Mouse (Mus musculus) hindbrain, embryonic 16.5 days (tissue): ENCODE data around the gene Exph5. TPM values are rescaled to one million over a fixed set of nuclear protein-coding genes. Genes with fewer than 3 reads are reported as not detected.
A peak's percentile ranks its signal among the peaks of the same experiment; 100 is the strongest.

ENCODE experiments used
- ATAC-seq: fragments of 200-750 bp; cut with Nextera tagmentation; 2 replicates; pipeline ENCODE4 v1.8.0; 2017; ENCODE audit warnings: moderate TSS enrichment, moderate library complexity
- H3K27ac ChIP-seq: fragments of 300-500 bp; sonication (generic); 2 replicates; pipeline ENCODE4 v1.5.1; 2014; ENCODE audit warnings: low read depth, mild to moderate bottlenecking, control low read depth, low read length, moderate library complexity
- H3K27me3 ChIP-seq: fragments of 300-500 bp; sonication (generic); replicated peaks from 2 replicates; pipeline ENCODE4 v1.6.1; 2014; ENCODE audit warnings: low read length; ENCODE audit not compliant: control insufficient read depth, insufficient read depth
- H3K36me3 ChIP-seq: fragments of 300-500 bp; sonication (generic); 2 replicates; pipeline ENCODE4 v1.6.1; 2014; ENCODE audit warnings: mild to moderate bottlenecking, low read length, moderate library complexity, mixed read lengths; ENCODE audit not compliant: control insufficient read depth, insufficient read depth
- H3K4me1 ChIP-seq: fragments of 300-500 bp; sonication (generic); 2 replicates; pipeline ENCODE4 v1.6.1; 2014; ENCODE audit warnings: low read depth, low read length; ENCODE audit not compliant: control insufficient read depth, insufficient read depth
- H3K4me2 ChIP-seq: fragments of 300-500 bp; sonication (generic); 2 replicates; pipeline ENCODE4 v1.6.1; 2014; ENCODE audit warnings: mild to moderate bottlenecking, low read length, control low read depth, moderate library complexity
- H3K4me3 ChIP-seq: fragments of 300-500 bp; sonication (generic); 2 replicates; pipeline ENCODE4 v1.5.1; 2014; ENCODE audit warnings: mild to moderate bottlenecking, low read length, control low read depth, moderate library complexity
- H3K9ac ChIP-seq: fragments of 300-500 bp; sonication (generic); 2 replicates; pipeline ENCODE4 v1.6.1; 2014; ENCODE audit warnings: low read depth, mild to moderate bottlenecking, control low read depth, low read length, moderate library complexity
- H3K9me3 ChIP-seq: fragments of 300-500 bp; sonication (generic); 2 replicates; pipeline ENCODE4 v1.6.1; 2014; ENCODE audit warnings: mild to moderate bottlenecking, low read length, moderate library complexity; ENCODE audit not compliant: control insufficient read depth
- WGBS: fragments of 180-500 bp; shearing (Covaris S2); extraction: QIAGEN DNeasy Blood & Tissue Kit; methylation state at CpG from one replicate; pipeline ENCODE4 v1.1.7; 2014; 5-methylcytosine and 5-hydroxymethylcytosine counted together
- polyA plus RNA-seq: library from polyadenylated mRNA; unstranded; fragments of >200 nt; fragmentation: Nextera tagmentation; extraction: Ambion mirVana; gene quantifications from 2 replicates; pipeline ENCODE4 v1.2.1, GENCODE M21; 2015

Exph5 gene
- polyA plus RNA-seq, 1 experiment from 2014 or later: 0.48 TPM

GRCm38 (mm10) chr9:53404050-53404752 lies 102.7 kb downstream of the Exph5 start:
- Histone ChIP-seq H3K9ac (no peak overlapping the region), H3K4me1 (peaks cover 13% of the 10 kb centered on the region), H3K27me3 (no peaks in the 10 kb centered on the region), H3K4me2 (peak overlapping the region; percentile 44), H3K9me3 (no peaks in the 10 kb centered on the region), H3K4me3 (no peak overlapping the region), H3K27ac (no peak overlapping the region), H3K36me3 (no peaks in the 10 kb centered on the region)
- WGBS: 80% methylated on average over 6 of the region's 6 CpGs
- ATAC-seq: no peak

DNA sequence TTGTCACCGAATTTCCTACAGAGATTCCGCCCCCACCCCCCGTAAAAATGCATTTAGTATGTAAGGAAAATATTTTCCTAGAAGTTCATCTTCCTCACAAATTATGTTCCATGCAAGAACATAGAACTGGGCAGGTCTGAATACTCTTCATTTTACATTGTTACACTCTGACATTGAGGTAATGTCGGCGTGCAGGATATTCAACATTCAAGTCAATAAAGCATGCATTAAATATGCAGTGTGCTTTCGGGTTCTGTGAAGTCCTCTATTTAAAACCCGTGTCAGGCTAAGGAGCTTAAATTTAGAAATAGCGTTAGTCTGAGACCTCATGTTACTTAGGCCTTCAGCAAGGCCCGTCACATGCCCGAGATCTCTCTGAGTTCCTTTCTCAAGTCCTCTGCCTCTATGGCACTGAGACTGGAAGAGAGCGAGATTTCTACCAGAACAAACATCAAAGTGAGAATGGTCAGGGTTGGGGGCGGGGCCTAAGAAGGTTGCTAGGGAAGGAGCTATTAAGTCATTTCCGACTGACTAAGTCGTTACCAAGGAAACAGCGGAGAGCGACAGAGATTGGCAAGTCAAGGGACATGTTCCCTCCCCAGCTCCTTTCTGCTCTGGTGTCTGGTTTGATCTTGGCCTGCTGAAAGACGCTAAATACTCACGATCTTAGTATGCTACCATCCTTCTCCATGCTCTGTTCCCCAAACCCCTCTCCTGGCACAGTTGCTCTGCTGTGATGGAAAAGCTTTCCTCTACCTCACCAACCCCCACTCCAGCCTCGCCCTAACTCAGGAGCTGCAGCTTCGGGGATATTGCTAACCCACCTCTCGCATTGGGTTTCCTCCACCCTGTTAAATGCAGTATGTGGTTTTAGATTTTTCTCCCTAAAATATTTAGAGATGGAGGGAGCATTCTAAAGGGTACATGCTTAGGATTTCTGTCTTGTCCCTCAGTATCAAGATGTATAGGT lies 103.6 kb downstream of the Exph5 start:
- H3K27me3 ChIP-seq: no peaks in the 10 kb centered on the region
- 21% methylated on average over 21 of the region's 21 CpGs for WGBS
- peak overlapping the region; percentile 44 for H3K4me2 ChIP-seq
- H3K9ac ChIP-seq: peak overlapping the region; percentile 28
- ATAC-seq: peak; percentile 96
- peak overlapping the region; percentile 48 for H3K27ac ChIP-seq
- peak overlapping the region; percentile 26 for H3K4me3 ChIP-seq
- no peaks in the 10 kb centered on the region for H3K9me3 ChIP-seq
- no peaks in the 10 kb centered on the region for H3K36me3 ChIP-seq
- peaks cover 13% of the 10 kb centered on the region for H3K4me1 ChIP-seq

GRCm38 (mm10) chr9:53408548-53408947 lies 107.1 kb downstream of the Exph5 start:
- Histone ChIP-seq H3K27me3 (no peaks in the 10 kb centered on the region), H3K36me3 (no peaks in the 10 kb centered on the region), H3K9me3 (no peaks in the 10 kb centered on the region), H3K4me3 (no peak overlapping the region), H3K9ac (no peak overlapping the region), H3K4me2 (no peak overlapping the region), H3K4me1 (peaks cover 3% of the 10 kb centered on the region; the same call in 1 of the 2 replicates), H3K27ac (no peak overlapping the region)
- ATAC-seq: no peak
- 87% methylated on average over 4 of the region's 4 CpGs for WGBS

DNA sequence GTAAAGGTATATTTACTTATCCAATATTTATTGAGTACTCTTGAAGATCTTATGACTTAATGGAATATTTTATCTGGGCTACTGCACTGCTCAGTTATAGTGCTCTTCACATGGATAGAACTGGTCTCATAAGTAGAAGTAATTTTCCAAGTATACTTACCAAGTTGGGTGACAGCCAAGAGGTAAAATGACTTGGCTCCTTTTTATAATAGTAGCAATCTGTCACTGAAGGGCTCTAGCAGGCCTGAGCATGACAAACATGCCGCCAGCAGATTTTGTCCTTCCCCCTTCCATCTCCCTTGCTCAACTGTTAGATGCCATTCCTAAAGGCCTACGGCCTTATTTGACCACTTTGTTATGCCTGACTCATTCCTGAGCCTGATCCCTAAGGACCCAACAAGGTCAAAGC lies 107.5 kb downstream of the Exph5 start:
- H3K9ac ChIP-seq: no peak overlapping the region
- H3K36me3 ChIP-seq: no peaks in the 10 kb centered on the region
- H3K27ac ChIP-seq: no peak overlapping the region
- no peaks in the 10 kb centered on the region for H3K27me3 ChIP-seq
- WGBS: 88% methylated on average over 2 of the region's 2 CpGs
- H3K4me1 ChIP-seq: peaks cover 3% of the 10 kb centered on the region; the same call in 1 of the 2 replicates
- ATAC-seq: no peak
- no peak overlapping the region for H3K4me3 ChIP-seq
- H3K4me2 ChIP-seq: no peak overlapping the region
- H3K9me3 ChIP-seq: no peaks in the 10 kb centered on the region

DNA sequence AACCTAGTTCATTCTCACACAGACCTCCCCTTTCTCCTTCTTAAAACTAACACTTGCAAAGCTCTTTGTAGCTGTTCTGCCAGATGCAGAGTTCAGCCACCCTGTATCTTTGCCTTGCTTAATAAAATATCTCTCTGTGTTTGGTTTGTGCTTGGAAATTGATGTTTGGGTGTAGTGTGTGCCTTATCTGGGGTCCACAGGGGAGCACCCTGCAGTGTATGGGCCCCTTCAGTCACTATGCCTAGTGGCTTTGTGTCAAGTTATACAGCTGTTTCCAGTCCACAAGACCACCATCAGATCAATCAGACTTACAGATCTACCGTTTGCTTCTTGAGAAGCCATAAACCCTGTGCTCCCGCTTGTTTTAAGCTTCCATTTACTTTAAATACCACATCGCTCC lies 108.0 kb downstream of the Exph5 start:
- Histone ChIP-seq H3K4me1 (peaks cover 3% of the 10 kb centered on the region; the same call in 1 of the 2 replicates), H3K9ac (no peak overlapping the region), H3K27ac (no peak overlapping the region), H3K9me3 (no peaks in the 10 kb centered on the region), H3K27me3 (no peaks in the 10 kb centered on the region), H3K4me2 (no peak overlapping the region), H3K36me3 (no peaks in the 10 kb centered on the region), H3K4me3 (no peak overlapping the region)
- 97% methylated on average over 3 of the region's 3 CpGs for WGBS
- ATAC-seq: no peak

DNA sequence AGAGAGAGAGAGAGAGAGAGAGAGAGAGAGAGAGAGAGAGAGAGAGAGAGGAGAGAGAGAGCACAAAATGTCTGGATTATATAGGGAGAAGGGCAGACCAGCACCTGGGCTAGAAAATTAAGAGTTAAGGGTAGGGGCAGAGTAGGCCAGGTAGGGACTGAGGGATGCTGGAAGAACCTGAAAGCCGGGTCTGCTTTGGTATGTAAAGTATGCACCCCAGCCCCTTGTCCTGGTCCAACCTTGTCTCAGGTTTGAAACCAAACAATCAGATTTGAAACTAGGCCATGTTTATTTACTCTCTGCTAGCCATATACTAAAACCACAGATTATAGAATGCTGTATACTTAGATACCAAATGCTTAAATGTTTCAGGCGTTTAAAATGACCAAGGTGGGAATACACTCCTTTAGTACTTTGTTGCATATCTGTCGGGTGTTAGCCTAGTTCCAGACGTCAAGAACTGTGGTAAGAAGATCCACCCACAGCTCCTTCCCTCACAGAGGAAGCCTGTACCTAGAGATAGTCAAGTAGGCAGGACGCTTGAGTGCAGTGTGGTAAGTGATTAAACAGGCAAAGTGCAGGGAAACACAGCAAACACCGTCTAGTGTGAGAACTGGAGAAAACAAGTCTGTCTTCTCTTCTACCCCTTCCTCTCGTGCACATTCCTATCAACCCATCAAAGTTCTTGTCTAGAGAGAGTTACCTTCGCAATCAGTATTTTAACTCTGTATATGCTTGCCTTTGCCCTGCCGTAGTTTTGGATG lies 120.8 kb downstream of the Exph5 start:
- Histone ChIP-seq H3K27me3 (no peaks in the 10 kb centered on the region), H3K4me1 (no peaks in the 10 kb centered on the region), H3K9me3 (no peaks in the 10 kb centered on the region), H3K4me2 (no peak overlapping the region), H3K36me3 (no peaks in the 10 kb centered on the region), H3K9ac (no peak overlapping the region), H3K27ac (no peak overlapping the region), H3K4me3 (no peak overlapping the region)
- 77% methylated on average over 9 of the region's 9 CpGs for WGBS
- ATAC-seq: no peak

DNA sequence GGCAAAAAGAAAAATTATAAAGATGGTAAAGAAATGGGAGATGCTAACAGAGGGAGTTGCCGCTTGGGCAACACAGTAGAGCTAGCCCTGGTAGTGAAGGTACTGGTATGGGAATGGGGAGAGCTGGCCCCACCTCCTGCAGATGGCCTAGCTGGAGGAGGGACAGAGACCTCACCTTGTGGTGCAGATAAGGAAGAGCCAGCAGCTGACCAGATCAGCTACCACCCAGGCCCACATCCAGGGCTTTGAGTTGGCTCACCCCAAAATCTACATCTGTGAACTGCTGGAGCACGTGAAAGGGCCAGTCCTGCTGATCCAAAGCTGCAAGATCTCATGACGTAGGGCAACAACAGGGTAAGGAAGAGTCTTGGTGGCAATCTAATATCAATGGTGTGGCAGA lies 125.3 kb downstream of the Exph5 start:
- Histone ChIP-seq H3K9me3 (no peaks in the 10 kb centered on the region), H3K27ac (no peak overlapping the region), H3K4me2 (no peak overlapping the region), H3K9ac (no peak overlapping the region), H3K27me3 (no peaks in the 10 kb centered on the region), H3K4me3 (no peak overlapping the region), H3K36me3 (no peaks in the 10 kb centered on the region), H3K4me1 (no peaks in the 10 kb centered on the region)
- WGBS: 90% methylated on average over 3 of the region's 3 CpGs
- no peak for ATAC-seq
